Mouse (Mus musculus) cortical plate, adult 2 months (tissue): ENCODE results near the gene Plxna3.

Experiments used
- CTCF ChIP-seq: fragments of 200-500 bp; IDR thresholded peaks from 2 replicates; pipeline ENCODE4 v1.5.1; 2011; ENCODE audit warnings: mild to moderate bottlenecking, control low read depth, low read length; ENCODE audit not compliant: insufficient read depth; ENCODE audit errors: extremely low read depth
- POLR2A ChIP-seq: fragments of 200-500 bp; IDR thresholded peaks from 2 replicates; pipeline ENCODE4 v1.6.1; 2011; ENCODE audit warnings: mild to moderate bottlenecking, low read length, control low read depth; ENCODE audit not compliant: insufficient read depth; ENCODE audit errors: extremely low read depth

DNA sequence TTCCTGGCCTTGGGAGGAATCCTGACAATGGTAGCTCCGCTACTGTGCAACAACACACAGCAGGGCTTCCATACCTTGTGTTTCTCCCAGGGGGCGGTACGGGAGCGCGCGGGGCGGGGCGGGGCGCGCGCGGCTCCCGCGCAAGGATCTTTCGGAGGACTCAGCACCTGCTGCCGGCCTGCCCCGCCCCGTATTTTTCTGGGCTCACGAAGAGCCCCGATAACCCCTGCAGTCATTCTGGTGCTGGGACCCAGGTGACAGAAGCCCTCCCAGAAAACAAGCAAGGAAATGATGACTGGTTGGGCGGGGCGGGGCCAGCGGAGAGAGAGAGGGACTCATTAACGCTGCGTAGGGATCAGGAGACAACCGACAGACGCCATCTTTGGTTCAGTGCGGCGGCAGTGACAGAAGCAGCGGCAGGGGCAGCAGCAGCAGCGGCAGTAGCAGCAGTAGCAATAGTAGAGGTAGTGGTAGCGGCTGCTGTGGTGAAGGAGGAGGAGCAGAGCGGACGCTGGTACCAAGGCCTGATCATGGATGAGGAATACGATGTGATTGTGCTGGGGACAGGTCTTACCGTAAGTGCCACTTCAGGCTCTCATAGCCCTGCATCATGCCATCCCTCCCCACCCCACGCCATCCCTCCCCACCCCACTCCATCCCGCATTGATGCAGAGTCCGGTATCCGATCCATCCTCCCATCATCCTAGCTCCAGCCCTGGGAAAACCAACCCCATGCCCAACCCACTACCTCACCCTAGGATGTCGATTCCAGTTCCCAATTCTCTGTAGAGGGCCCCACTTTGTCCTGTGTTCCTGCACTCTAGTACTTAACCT, 23.8 kb upstream of the Plxna3 start, which contains the start of gene Gdi1:
- TF ChIP-seq CTCF: no peak
- TF ChIP-seq POLR2A: peak; percentile 89
